Mouse (Mus musculus) myocyte (in vitro differentiated cells): Measurements from ENCODE around the gene Ndufs8. TPM values are rescaled to one million over a fixed set of nuclear protein-coding genes. Genes with fewer than 3 reads are reported as not detected.
"Not testable (repeated sequence)": the region's sequence is repeated elsewhere in the genome, so short reads cannot be mapped to it uniquely, and the experiment has no call there.

Experiments
- H3K27me3 ChIP-seq: one replicate; pipeline ENCODE4 v1.6.1; 2011; ENCODE audit not compliant: control insufficient read depth, insufficient read depth, insufficient read length
- H3K36me3 ChIP-seq: one replicate; pipeline ENCODE4 v1.6.1; 2011; ENCODE audit not compliant: control insufficient read depth, insufficient read depth
- H3K4me2 ChIP-seq: one replicate; pipeline ENCODE4 v1.6.1; 2011; ENCODE audit warnings: low read depth, control low read depth
- H3K4me3 ChIP-seq: one replicate; pipeline ENCODE4 v1.5.1; 2011; ENCODE audit warnings: mild to moderate bottlenecking, control low read depth, moderate library complexity
- H3K79me2 ChIP-seq: one replicate; pipeline ENCODE4 v1.6.1; 2011; ENCODE audit not compliant: control insufficient read depth, insufficient read depth
- H3ac ChIP-seq: one replicate; pipeline ENCODE4 v1.6.1; 2011; ENCODE audit not compliant: control insufficient read depth, insufficient read length
- CEBPB ChIP-seq: IDR thresholded peaks from 2 replicates; pipeline ENCODE4 v1.6.1; 2011; ENCODE audit warnings: mild to moderate bottlenecking, moderate library complexity; ENCODE audit not compliant: poor library complexity, insufficient read depth, severe bottlenecking
- E2F4 ChIP-seq: IDR thresholded peaks from one replicate; pipeline ENCODE4 v1.6.1; 2011; ENCODE audit warnings: mild to moderate bottlenecking, control low read depth, moderate library complexity; ENCODE audit not compliant: insufficient read depth
- MAX ChIP-seq: IDR thresholded peaks from one replicate; pipeline ENCODE4 v1.6.1; 2011; ENCODE audit warnings: low read depth, mild to moderate bottlenecking, control low read depth
- MYOD1 ChIP-seq, 3 experiments: IDR thresholded peaks; one replicate each; pipeline ENCODE4 v1.6.1; 2011; ENCODE audit warnings: control low read depth in 2 of 3, low read depth in 2 of 3, mild to moderate bottlenecking in 2 of 3, moderate library complexity in 1 of 3; ENCODE audit not compliant: insufficient read length in 2 of 3, control insufficient read depth in 1 of 3
- MYOG ChIP-seq, 3 experiments: IDR thresholded peaks; one replicate each; pipeline ENCODE4 v1.6.1; 2011; ENCODE audit warnings: control low read depth in 2 of 3, low read depth in 2 of 3, mild to moderate bottlenecking in 2 of 3; ENCODE audit not compliant: insufficient read length in 2 of 3, control insufficient read depth in 1 of 3, insufficient read depth in 1 of 3
- POLR2A ChIP-seq: IDR thresholded peaks from one replicate; pipeline ENCODE4 v1.6.1; 2011; ENCODE audit warnings: low read depth, mild to moderate bottlenecking, control low read depth, moderate library complexity; ENCODE audit not compliant: insufficient read length
- POLR2AphosphoS2 ChIP-seq: IDR thresholded peaks from one replicate; pipeline ENCODE4 v1.6.1; 2011; ENCODE audit warnings: low read depth, control low read depth; ENCODE audit not compliant: insufficient read length
- REST ChIP-seq: IDR thresholded peaks from one replicate; pipeline ENCODE4 v1.6.1; 2011; ENCODE audit warnings: mild to moderate bottlenecking, control low read depth, moderate library complexity; ENCODE audit not compliant: insufficient read depth, insufficient read length
- SRF ChIP-seq: IDR thresholded peaks from one replicate; pipeline ENCODE4 v1.6.1; 2011; ENCODE audit warnings: low read depth; ENCODE audit not compliant: control insufficient read depth, insufficient read length
- TCF12 ChIP-seq: IDR thresholded peaks from one replicate; pipeline ENCODE4 v1.6.1; 2011; ENCODE audit warnings: mild to moderate bottlenecking, control low read depth; ENCODE audit not compliant: poor library complexity, insufficient read depth, severe bottlenecking
- TCF3 ChIP-seq: IDR thresholded peaks from one replicate; pipeline ENCODE4 v1.6.1; 2011; ENCODE audit warnings: low read depth, control low read depth; ENCODE audit not compliant: insufficient read length
- USF1 ChIP-seq: IDR thresholded peaks from one replicate; pipeline ENCODE4 v1.6.1; 2011; ENCODE audit warnings: low read depth, mild to moderate bottlenecking, control low read depth, moderate library complexity
- polyA plus RNA-seq: library from polyadenylated mRNA; unstranded; fragments of >200 nt; fragmentation: generic; extraction: Trizol; gene quantifications from one replicate; pipeline ENCODE4 v1.2.1, GENCODE M21; 2012; ENCODE audit warnings: missing spikeins

Gene Ndufs8
- polyA plus RNA-seq, result 482 TPM

DNA sequence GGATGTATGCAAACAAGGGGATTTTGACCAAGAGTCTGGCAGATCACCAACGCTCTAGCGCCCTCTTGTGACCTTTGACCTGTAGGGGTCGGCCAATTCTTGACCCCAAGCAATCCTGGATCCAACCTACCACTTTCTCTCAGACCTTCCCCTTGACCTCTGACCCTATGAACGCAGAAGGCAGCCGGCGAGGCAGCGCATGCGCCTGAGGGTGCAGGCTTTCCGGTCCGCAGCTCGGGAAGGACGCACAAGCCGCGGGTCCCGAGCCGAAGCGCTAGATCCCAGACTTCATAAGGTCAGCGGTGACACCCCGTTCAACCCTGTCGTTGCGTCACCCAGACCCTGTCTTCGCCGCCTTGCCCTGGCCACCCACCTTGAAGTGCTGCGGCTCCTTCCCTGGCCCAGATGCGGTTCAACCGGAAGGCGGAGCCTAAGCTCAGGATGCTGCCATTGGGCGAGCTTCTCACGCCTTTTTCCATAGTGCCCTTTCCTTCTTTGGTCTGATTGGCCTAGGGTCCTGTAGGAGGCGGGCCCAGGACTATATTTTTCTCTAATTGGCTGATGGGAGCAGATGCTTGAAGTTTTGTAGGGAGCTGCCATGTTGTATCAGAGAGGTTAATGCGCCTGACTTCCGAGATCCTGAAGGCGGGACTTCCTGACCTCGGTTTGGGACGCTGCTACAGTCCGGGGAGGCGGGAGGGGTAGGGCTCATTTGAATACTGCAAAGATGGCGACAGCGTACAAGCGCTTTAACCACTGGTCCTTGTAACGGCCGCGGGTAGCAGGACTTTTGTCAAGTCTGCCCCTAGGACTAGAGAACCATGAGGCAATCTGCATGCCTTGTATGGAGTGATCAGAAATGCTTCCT lies at the start of gene Ndufs8:
Gene Ndufs8 (minus strand): TSS at position 438 of the 868 bp plus-strand sequence.
- peak; percentile 64 for TF ChIP-seq E2F4
- TF ChIP-seq MYOG (IDR thresholded peaks at IDR 0.05; ENCODE audit: control insufficient read depth in 1 of 3, insufficient read depth in 1 of 3, insufficient read length in 2 of 3, low read depth in 2 of 3), result no peak
- peak; percentile 73 for TF ChIP-seq POLR2A
- 0 out of 2 replicates have a peak, but pooled peaks have one; percentile 4 for TF ChIP-seq CEBPB
- TF ChIP-seq REST, result no peak
- TF ChIP-seq SRF, result no peak
- no peak for TF ChIP-seq MYOD1 (IDR thresholded peaks at IDR 0.05; ENCODE audit: control insufficient read depth in 1 of 3, insufficient read length in 2 of 3, low read depth in 2 of 3)
- no peak for TF ChIP-seq TCF3
- peak; percentile 83 for TF ChIP-seq POLR2AphosphoS2
- no peak for TF ChIP-seq TCF12
- no peak for TF ChIP-seq USF1
- no peak for TF ChIP-seq MAX
- H3K4me2 ChIP-seq, result peak within 1 kb of the TSS; percentile 99
- peak within 1 kb of the TSS; percentile 52 for H3K4me3 ChIP-seq
- H3K27me3 ChIP-seq, result no peaks in the 10 kb centered on the region
- peak within 1 kb of the TSS; percentile 61 for H3ac ChIP-seq
- no peaks in the 10 kb centered on the region for H3K36me3 ChIP-seq
- peaks cover 14% of the 10 kb centered on the region for H3K79me2 ChIP-seq

DNA sequence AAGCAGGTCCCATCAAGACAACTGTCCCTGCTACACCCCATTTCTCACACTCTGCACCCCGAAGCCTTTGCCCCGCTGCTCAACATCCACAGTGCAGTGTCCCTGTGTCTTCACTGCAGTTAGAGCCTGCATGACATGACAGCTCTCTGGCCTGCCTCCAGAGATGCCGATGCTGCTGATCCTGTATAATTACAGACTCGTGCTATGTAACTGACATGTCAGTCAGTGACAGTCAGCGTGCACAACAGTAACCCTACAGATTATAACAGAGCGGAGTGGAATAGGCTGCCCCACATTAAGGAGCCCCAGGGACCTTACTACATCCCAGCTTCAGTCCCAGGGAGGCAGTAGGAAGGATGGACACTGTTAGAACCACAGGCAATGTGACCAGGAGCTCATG lies 49.2 kb upstream of the Ndufs8 start:
- not testable (repeated sequence) for H3K79me2 ChIP-seq, H3K4me2 ChIP-seq, H3K27me3 ChIP-seq, H3K36me3 ChIP-seq, H3K4me3 ChIP-seq, H3ac ChIP-seq

DNA sequence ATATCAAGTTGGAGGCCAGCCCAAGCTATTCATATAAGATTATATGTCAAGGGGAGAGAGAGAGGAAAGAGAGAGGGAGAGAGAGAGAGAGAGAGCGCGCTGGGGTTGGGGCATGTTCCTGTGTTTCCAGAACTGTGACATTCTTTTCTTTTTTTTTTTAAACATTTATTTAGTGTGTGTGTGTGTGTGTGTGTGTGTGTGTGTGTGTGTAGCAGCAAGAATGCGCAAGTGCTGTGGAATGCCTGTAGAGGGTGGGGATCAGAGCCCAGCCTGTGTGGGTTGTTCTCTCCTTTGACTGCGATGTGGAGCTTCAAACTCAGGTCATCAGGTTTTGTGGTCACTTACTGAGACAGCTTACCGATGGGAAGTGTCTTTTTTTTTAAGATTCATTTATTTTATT lies 47.6 kb upstream of the Ndufs8 start:
- Histone ChIP-seq H3ac (no peak overlapping the region), H3K27me3 (no peaks in the 10 kb centered on the region), H3K79me2 (no peaks in the 10 kb centered on the region), H3K4me3 (no peak overlapping the region), H3K4me2 (no peak overlapping the region), H3K36me3 (no peaks in the 10 kb centered on the region)
- TF ChIP-seq E2F4 (no peak), MYOD1 (IDR thresholded peaks at IDR 0.05; ENCODE audit: control insufficient read depth in 1 of 3, insufficient read length in 2 of 3, low read depth in 2 of 3) (no peak), MYOG (IDR thresholded peaks at IDR 0.05; ENCODE audit: control insufficient read depth in 1 of 3, insufficient read depth in 1 of 3, insufficient read length in 2 of 3, low read depth in 2 of 3) (no peak), POLR2A (no peak), SRF (no peak), USF1 (no peak), REST (no peak), TCF12 (no peak)

DNA sequence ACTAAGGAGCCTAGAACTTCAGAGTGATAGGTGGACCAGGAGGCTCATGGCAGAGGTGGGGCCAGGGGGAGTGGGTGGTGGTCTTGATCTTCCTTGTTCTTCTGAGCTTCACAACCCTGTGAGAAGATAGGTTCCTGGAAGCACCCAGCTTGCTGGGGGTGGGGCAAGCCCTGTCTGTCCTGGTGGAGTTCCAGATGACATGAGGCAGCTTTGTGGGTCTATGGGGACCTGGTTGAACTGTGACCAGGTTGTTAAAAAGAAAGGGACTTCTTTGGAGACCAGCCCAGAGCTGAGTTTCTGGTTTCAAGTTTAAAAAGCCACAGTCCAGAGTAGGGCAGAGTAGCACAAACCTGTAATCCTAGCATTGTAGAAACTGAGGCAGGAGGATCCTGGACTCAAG lies 46.5 kb upstream of the Ndufs8 start:
- Histone ChIP-seq H3K27me3 (no peaks in the 10 kb centered on the region), H3ac (no peak overlapping the region), H3K36me3 (no peaks in the 10 kb centered on the region), H3K79me2 (no peaks in the 10 kb centered on the region), H3K4me2 (peak overlapping the region; percentile 16), H3K4me3 (no peak overlapping the region)
- TF ChIP-seq POLR2A (no peak), TCF3 (no peak), TCF12 (no peak), CEBPB (no peak), MYOG (IDR thresholded peaks at IDR 0.05; ENCODE audit: control insufficient read depth in 1 of 3, insufficient read depth in 1 of 3, insufficient read length in 2 of 3, low read depth in 2 of 3) (no peak), MYOD1 (IDR thresholded peaks at IDR 0.05; ENCODE audit: control insufficient read depth in 1 of 3, insufficient read length in 2 of 3, low read depth in 2 of 3) (no peak), SRF (no peak), E2F4 (no peak), USF1 (no peak), POLR2AphosphoS2 (no peak), MAX (no peak), REST (no peak)

DNA sequence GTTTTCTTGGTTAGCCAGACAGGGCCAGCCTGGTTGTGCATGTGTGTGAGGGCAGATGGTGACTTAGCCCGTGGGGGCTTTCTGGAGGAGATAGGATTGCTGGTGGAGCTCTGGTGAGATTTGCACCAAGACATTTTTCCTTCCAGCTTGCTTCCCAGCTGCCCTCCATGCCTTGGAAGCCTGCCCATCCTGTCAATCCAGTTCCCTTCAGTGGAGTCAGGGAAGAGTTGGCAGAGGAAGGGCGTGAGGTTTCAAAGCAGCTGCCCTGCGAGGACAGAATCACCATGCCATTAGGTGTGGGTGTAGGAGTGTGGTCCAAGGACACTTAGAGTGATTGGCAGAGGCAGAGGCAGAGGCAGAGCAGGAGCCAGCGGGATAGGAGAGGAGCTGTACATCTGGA lies 45.9 kb upstream of the Ndufs8 start, which contains the start of gene Aldh3b3:
Gene Aldh3b3 (plus strand): TSS at position 176 of the 400 bp plus-strand sequence.
- Histone ChIP-seq H3K27me3 (no peaks in the 10 kb centered on the region), H3K79me2 (no peaks in the 10 kb centered on the region)
- TF ChIP-seq MYOG (IDR thresholded peaks at IDR 0.05; ENCODE audit: control insufficient read depth in 1 of 3, insufficient read depth in 1 of 3, insufficient read length in 2 of 3, low read depth in 2 of 3) (peak in 1 of 3 experiments; percentile 31), USF1 (no peak), TCF3 (no peak), POLR2A (no peak), CEBPB (no peak), MYOD1 (IDR thresholded peaks at IDR 0.05; ENCODE audit: control insufficient read depth in 1 of 3, insufficient read length in 2 of 3, low read depth in 2 of 3) (peak in 2 of 3 experiments; percentile 66 to 85), REST (no peak), TCF12 (no peak)

DNA sequence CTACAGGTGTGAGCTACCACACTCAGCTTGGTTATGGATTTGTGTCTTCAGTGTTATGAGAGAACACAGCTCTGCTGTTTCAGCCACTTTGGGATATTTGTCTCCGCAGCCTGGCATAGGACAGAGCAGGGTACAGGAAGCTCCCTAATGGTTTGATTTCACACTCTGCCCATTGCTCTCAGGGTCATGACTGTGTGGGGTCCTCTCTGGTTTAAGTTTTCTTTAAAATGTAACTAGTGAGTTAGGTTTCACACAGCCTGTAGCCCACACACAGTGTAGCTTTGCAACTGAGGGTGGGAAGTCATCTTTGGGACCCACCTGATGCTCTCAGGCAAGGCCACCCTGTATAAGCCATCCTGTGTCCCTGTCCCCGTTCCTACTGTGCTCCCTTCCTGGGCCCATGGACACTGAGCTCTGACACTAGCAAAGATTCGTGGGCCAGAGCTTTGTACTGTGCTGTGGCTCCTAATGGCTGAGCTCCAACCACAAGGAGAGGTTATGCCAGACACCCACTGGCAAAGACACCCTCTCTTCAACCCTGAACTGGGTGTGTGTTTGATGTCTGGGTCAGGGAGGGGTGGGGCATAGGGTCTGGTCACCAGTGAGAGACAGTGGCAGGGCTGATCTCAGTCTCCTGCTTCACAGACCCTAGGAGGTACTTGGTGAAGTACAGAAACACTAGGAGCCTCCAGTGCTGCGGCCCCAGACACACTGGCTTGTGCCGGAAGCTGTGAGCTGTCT lies 44.9 kb upstream of the Ndufs8 start:
- H3K36me3 ChIP-seq, H3K4me3 ChIP-seq, H3ac ChIP-seq, H3K4me2 ChIP-seq, H3K79me2 ChIP-seq, H3K27me3 ChIP-seq: not testable (repeated sequence)

More for the DNA sequence above, 45.9 kb upstream of the Ndufs8 start, which contains the start of gene Aldh3b3:
- H3K4me3 ChIP-seq, result no peak within 1 kb of the TSS
- peak within 1 kb of the TSS; percentile 16 for H3K4me2 ChIP-seq
- H3K36me3 ChIP-seq, result no peaks in the 10 kb centered on the region
- no peak within 1 kb of the TSS for H3ac ChIP-seq
